Comparison of ENCODE assay signal across 21 mouse cellular contexts in the genomic region with DNA sequence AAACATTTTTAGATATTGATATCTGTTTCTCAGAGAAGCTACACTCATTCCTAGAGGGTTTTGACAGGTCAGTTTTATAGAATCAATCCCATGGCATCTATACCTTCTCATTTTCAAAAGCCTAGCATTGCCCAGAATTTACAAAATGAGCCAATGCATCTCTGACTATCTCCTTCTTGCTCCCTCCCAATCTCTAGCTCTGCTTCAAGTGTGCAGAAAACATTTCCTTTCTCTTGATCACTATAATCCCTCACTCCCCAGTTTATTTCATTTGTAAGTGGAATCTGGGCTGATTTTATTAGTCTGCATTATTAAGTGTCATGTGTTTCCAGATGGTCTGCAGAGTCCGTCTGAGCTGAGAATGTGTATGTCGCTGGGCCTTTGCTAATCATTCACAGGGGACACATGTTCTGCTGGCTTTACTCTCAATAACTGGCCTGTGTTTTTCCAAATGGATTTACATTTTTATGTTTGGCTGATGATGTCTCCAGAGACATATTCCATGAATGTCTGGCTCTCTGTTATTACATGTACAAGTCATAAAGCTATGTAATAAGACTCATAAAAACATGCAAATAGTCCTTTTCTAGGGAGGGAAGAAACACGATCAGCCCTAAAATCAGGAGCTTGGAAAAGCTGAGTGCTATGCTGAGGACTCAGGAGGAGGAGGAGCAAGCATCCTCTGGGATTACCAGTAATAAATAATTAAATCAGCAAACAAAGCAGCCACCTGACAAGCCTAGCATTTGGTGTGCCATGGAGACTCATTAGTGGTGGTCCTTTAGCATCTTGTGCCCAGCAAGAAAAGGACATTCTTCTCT.
DNase-seq lines count a peak whose midpoint lies in the region; ATAC-seq lines count a peak whose summit lies in the region.
"Had no signal": no experiment of that assay in that cellular context is flagged by ENCODE, and none has a peak within 500 bp of the region (broad histone marks: within the 10 kb centered on the region; RNA-seq: fewer than 3 reads in every experiment).

No protein-coding gene starts in this region.

- H3K4me1 ChIP-seq in midbrain, embryonic 12.5 days, result no peaks in the 10 kb centered on the region
- H3K4me1 ChIP-seq in midbrain, embryonic 16.5 days (ENCODE audit: control insufficient read depth, insufficient read depth, low read length), result no peaks in the 10 kb centered on the region
- H3K4me1 ChIP-seq in limb, embryonic 15.5 days, result 0 out of 2 replicates have a peak, but pooled peaks cover 4% of the 10 kb centered on the region
- H3K4me1 ChIP-seq in neural tube, embryonic 15.5 days, result peaks cover 7% of the 10 kb centered on the region; the same call in 1 of the 2 replicates

- 55% methylated on average over 3 of the region's 3 CpGs for WGBS in midbrain, embryonic 12.5 days
- WGBS in midbrain, embryonic 16.5 days, result 46% methylated on average over 3 of the region's 3 CpGs
- WGBS in limb, embryonic 15.5 days, result 22% methylated on average over 3 of the region's 3 CpGs
- 22% methylated on average over 3 of the region's 3 CpGs for WGBS in neural tube, embryonic 15.5 days

- no peaks in the 10 kb centered on the region for H3K36me3 ChIP-seq in midbrain, embryonic 12.5 days
- no peaks in the 10 kb centered on the region for H3K36me3 ChIP-seq in midbrain, embryonic 16.5 days (ENCODE audit: control insufficient read depth, insufficient read depth, low read length)
- no peaks in the 10 kb centered on the region for H3K36me3 ChIP-seq in limb, embryonic 15.5 days
- no peaks in the 10 kb centered on the region for H3K36me3 ChIP-seq in neural tube, embryonic 15.5 days

- no peaks in the 10 kb centered on the region for H3K9me3 ChIP-seq in midbrain, embryonic 12.5 days
- H3K9me3 ChIP-seq in midbrain, embryonic 16.5 days (replicated peaks; ENCODE audit: control insufficient read depth, low read length, poor library complexity, severe bottlenecking), result no peaks in the 10 kb centered on the region
- no peaks in the 10 kb centered on the region for H3K9me3 ChIP-seq in limb, embryonic 15.5 days
- H3K9me3 ChIP-seq in neural tube, embryonic 15.5 days (replicated peaks), result no peaks in the 10 kb centered on the region

- peak; percentile 79 for ATAC-seq in midbrain, embryonic 12.5 days (ENCODE audit: low FRiP score, low read depth)
- ATAC-seq in midbrain, embryonic 16.5 days, result no peak
- peak; percentile 24; the same call in 1 of the 2 replicates for ATAC-seq in limb, embryonic 15.5 days (ENCODE audit: insufficient number of reproducible peaks, low FRiP score, low TSS enrichment, low read depth)
- peak; percentile 86 for ATAC-seq in neural tube, embryonic 15.5 days (ENCODE audit: low FRiP score)
- ATAC-seq: forebrain, embryonic 16.5 days had no signal

- H3K4me3 ChIP-seq in midbrain, embryonic 12.5 days, result no peak overlapping the region
- H3K4me3 ChIP-seq in midbrain, embryonic 16.5 days (ENCODE audit: low read depth, low read length), result no peak overlapping the region
- H3K4me3 ChIP-seq in limb, embryonic 15.5 days, result no peak overlapping the region
- H3K4me3 ChIP-seq in neural tube, embryonic 15.5 days (replicated peaks), result no peak overlapping the region
- H3K4me3 ChIP-seq: erythroblast, embryonic 14.5 days; myocyte had no signal

- H3K27me3 ChIP-seq in midbrain, embryonic 12.5 days, result no peaks in the 10 kb centered on the region
- no peaks in the 10 kb centered on the region for H3K27me3 ChIP-seq in midbrain, embryonic 16.5 days (ENCODE audit: control insufficient read depth, insufficient read depth, low read depth, low read length)
- no peaks in the 10 kb centered on the region for H3K27me3 ChIP-seq in limb, embryonic 15.5 days
- H3K27me3 ChIP-seq in neural tube, embryonic 15.5 days (replicated peaks), result no peaks in the 10 kb centered on the region

- H3K27ac ChIP-seq in midbrain, embryonic 12.5 days (replicated peaks), result peak overlapping the region; percentile 54
- no peak overlapping the region for H3K27ac ChIP-seq in midbrain, embryonic 16.5 days (ENCODE audit: low read length)
- no peak overlapping the region for H3K27ac ChIP-seq in limb, embryonic 15.5 days
- H3K27ac ChIP-seq in neural tube, embryonic 15.5 days (replicated peaks), result peak overlapping the region; percentile 37; the same call in 1 of the 2 replicates
- H3K27ac ChIP-seq: macrophage had no signal

- H3K4me2 ChIP-seq in midbrain, embryonic 12.5 days (replicated peaks), result no peak overlapping the region
- no peak overlapping the region for H3K4me2 ChIP-seq in midbrain, embryonic 16.5 days (ENCODE audit: low read length)
- H3K4me2 ChIP-seq in limb, embryonic 15.5 days, result no peak overlapping the region
- H3K4me2 ChIP-seq in neural tube, embryonic 15.5 days, result no peak overlapping the region

- no peak overlapping the region for H3K9ac ChIP-seq in midbrain, embryonic 12.5 days (replicated peaks)
- no peak overlapping the region for H3K9ac ChIP-seq in midbrain, embryonic 16.5 days (ENCODE audit: low read depth, low read length)
- H3K9ac ChIP-seq in limb, embryonic 15.5 days, result no peak overlapping the region
- no peak overlapping the region for H3K9ac ChIP-seq in neural tube, embryonic 15.5 days (replicated peaks)

- DNase-seq in embryo, embryonic 10.5 days (ENCODE audit: low spot score), result peak; percentile 2
- DNase-seq in embryo, embryonic 10 days (ENCODE audit: low spot score), result no peak
- no peak for DNase-seq in lung, postnatal 10 days
- no peak for DNase-seq in frontal cortex, postnatal 25 days (ENCODE audit: low spot score in 2 of 2)
- DNase-seq: adrenal gland, adult 8-10 months; cerebellum, adult 8-10 months; gastrocnemius, postnatal 14 days; heart, postnatal 14 days; kidney, adult 11 months; layer of hippocampus, postnatal 36 days; liver; lung, adult 18-20 months; right cerebral cortex, postnatal 4 days had no signal

Comparison
In these comparisons a context has a peak if more than half of its experiments do, and no peak if none do; other contexts are left out.
1. H3K27ac ChIP-seq: peak in midbrain, embryonic 12.5 days (single experiment) and neural tube, embryonic 15.5 days (single experiment); none in midbrain, embryonic 16.5 days (single experiment) and limb, embryonic 15.5 days (single experiment).